In genomic region chr17:28874216-28874615, GRCm38 (mm10) we compare ENCODE assay signal across 24 mouse cellular contexts. TPM values are rescaled to one million over a fixed set of nuclear protein-coding genes. Genes with fewer than 3 reads are reported as not detected.
DNase-seq lines count a peak whose midpoint lies in the region; TF ChIP-seq lines count a peak whose summit lies in the region.
"Had no signal": no experiment of that assay in that cellular context is flagged by ENCODE, and none has a peak within 500 bp of the region (broad histone marks: within the 10 kb centered on the region; RNA-seq: fewer than 3 reads in every experiment).

No protein-coding gene starts in this region.

- H3K27ac ChIP-seq in layer of hippocampus, adult 2 months: peak overlapping the region; percentile 97
- H3K27ac ChIP-seq: hindbrain, embryonic 10.5 days; hindbrain, embryonic 15.5 days; liver, embryonic 14.5 days; macrophage; neural tube, embryonic 15.5 days had no signal

- DNase-seq in layer of hippocampus, adult 2 months (ENCODE audit: low spot score in 2 of 2): no peak
- DNase-seq in layer of hippocampus, adult 18-20 months (ENCODE audit: low spot score in 2 of 2): no peak
- DNase-seq in right cerebral cortex, adult 18-20 months: peak; percentile 37
- DNase-seq in right cerebral cortex, postnatal 4 days: no peak
- peak; percentile 32 for DNase-seq in right cerebral cortex, postnatal 14 days
- DNase-seq in gastrocnemius, postnatal 4 days (ENCODE audit: low spot score in 2 of 2): no peak
- DNase-seq in cerebellum, postnatal 36 days: no peak
- DNase-seq: cerebellum, adult 9-11 months; liver; midbrain, embryonic 14.5 days; spleen, adult 18-20 months; thymus, adult 2 months; thymus, postnatal 4 days had no signal

- TF ChIP-seq CTCF in layer of hippocampus, adult 2 months (conservative IDR thresholded peaks at IDR 0.05): no peak

- no peak overlapping the region for H3K4me3 ChIP-seq in layer of hippocampus, adult 2 months
- H3K4me3 ChIP-seq: erythroblast, embryonic 14.5 days; hindbrain, embryonic 10.5 days; hindbrain, embryonic 15.5 days; neural tube, embryonic 15.5 days had no signal

RNA-seq across cellular contexts. Expression of gene Pnpla1, which starts 16.0 kb away (rescaled TPM):
- total RNA-seq in layer of hippocampus, adult 2 months (2021): under 1 TPM; 0.49 to 0.56 TPM
- under 1 TPM; 0.41 to 0.87 TPM for total RNA-seq in layer of hippocampus, adult 18-20 months (2021)
- not detected for total RNA-seq in gastrocnemius, postnatal 4 days (2021)
- total RNA-seq: common myeloid progenitor, adult 5-6 weeks; gastrocnemius, adult 8-10 months; heart, postnatal 14 days; megakaryocyte-erythroid progenitor cell, adult 5-6 weeks had no signal

RNA-seq across cellular contexts. Expression of gene 4930539E08Rik, which starts 40.9 kb away (rescaled TPM):
- total RNA-seq in layer of hippocampus, adult 2 months (2021): 1 to 10 TPM; 4.0 to 4.1 TPM
- total RNA-seq in layer of hippocampus, adult 18-20 months (2021): 1 to 10 TPM; 4.1 to 5.5 TPM
- under 1 TPM; 0.56 to 0.57 TPM for total RNA-seq in gastrocnemius, postnatal 4 days (2021)
- total RNA-seq: adrenal gland, postnatal 14 days; gastrocnemius, adult 8-10 months had no signal

Comparison
In these comparisons a context has a peak if more than half of its experiments do, and no peak if none do; other contexts are left out.
1. DNase-seq: peak in right cerebral cortex, adult 18-20 months (single experiment) and right cerebral cortex, postnatal 14 days (single experiment); none in layer of hippocampus, adult 2 months (0 of 2), layer of hippocampus, adult 18-20 months (0 of 2), right cerebral cortex, postnatal 4 days (single experiment), gastrocnemius, postnatal 4 days (0 of 2) and cerebellum, postnatal 36 days (0 of 2).